Mouse (Mus musculus) layer of hippocampus, postnatal 25 days (tissue): ENCODE data around the gene Knl1. TPM values are rescaled to one million over a fixed set of nuclear protein-coding genes. Genes with fewer than 3 reads are reported as not detected.

ENCODE experiments used
- DNase-seq, 2 experiments: peaks; one replicate each; pipeline ENCODE4 v3.0.0; 2022; ENCODE audit warnings: mixed read lengths in 2 of 2, low spot score in 1 of 2; ENCODE audit errors: extremely low spot score in 1 of 2
- total RNA-seq, 2 experiments: library from RNA; stranded (reverse); gene quantifications; 2 replicates each; pipeline ENCODE4 v1.2.3; 2021

Gene Knl1
- total RNA-seq, 2 experiments from 2014 or later, result 0.49 to 0.52 TPM

DNA sequence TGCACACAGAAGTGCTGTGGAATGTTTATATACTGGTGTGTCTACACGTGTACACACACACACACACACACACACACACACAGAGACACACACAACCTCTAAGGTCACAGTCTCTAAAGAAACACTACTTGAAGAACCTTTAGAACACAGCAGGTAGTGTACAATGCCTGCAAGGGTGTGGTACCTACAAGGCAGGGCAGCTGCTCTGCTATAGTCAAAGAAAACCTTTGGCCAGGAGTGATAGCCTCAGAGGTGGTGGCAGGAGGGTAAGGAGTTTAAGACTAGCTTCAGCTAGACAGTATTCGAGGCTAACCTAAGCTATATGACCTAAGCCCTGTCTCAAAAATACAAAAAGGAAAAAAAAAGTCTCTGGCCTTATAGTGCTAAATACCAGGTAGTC, 107.8 kb downstream of the Knl1 start:
- DNase-seq, result no peak

Other genes with a start within 250 kb of the Knl1 start
- gene Knstrn, start 233.1 kb upstream of the Knl1 start, total RNA-seq, result 1 to 10 TPM; 1.7 to 2.1 TPM
- gene Ivd, start 185.2 kb upstream of the Knl1 start, total RNA-seq, result 100 to 1,000 TPM in 1 of 2 experiments, 10 to 100 TPM in 1; 85.9 to 101 TPM
- gene Bahd1, start 146.7 kb upstream of the Knl1 start, total RNA-seq, result 10 to 100 TPM; 45.6 to 52.9 TPM
- 1 to 10 TPM; 3.0 to 3.2 TPM for gene Chst14, start 120.6 kb upstream of the Knl1 start, total RNA-seq
- gene Ccdc32, start 17.7 kb upstream of the Knl1 start, total RNA-seq, result 10 to 100 TPM; 49.7 to 57.8 TPM
- 1 to 10 TPM; 6.8 to 7.2 TPM for gene Rpusd2, start 12.3 kb upstream of the Knl1 start, total RNA-seq
- 1 to 10 TPM in 1 of 2 experiments, under 1 TPM in 1; 0.99 to 1.2 TPM for gene Rad51, start 65.7 kb downstream of the Knl1 start, total RNA-seq
- gene Rmdn3, start 109.9 kb downstream of the Knl1 start, total RNA-seq, result 10 to 100 TPM; 51.5 to 56.5 TPM
- gene Gchfr, start 120.7 kb downstream of the Knl1 start, total RNA-seq, result not detected
- gene Gm14137, start 127.4 kb downstream of the Knl1 start, total RNA-seq, result not detected
- gene Zfyve19, start 161.5 kb downstream of the Knl1 start, total RNA-seq, result 10 to 100 TPM; 28.3 to 38.8 TPM
- gene Dnajc17, start 161.7 kb downstream of the Knl1 start, total RNA-seq, result 10 to 100 TPM; 15.8 to 19.7 TPM
- not detected for gene Ppp1r14d, start 182.8 kb downstream of the Knl1 start, total RNA-seq
- gene Spint1, start 190.2 kb downstream of the Knl1 start, total RNA-seq, result 1 to 10 TPM in 1 of 2 experiments, under 1 TPM in 1; 0.92 to 1.9 TPM
- gene Rhov, start 224.2 kb downstream of the Knl1 start, total RNA-seq, result 1 to 10 TPM; 6.3 to 6.9 TPM
- gene Vps18, start 241.6 kb downstream of the Knl1 start, total RNA-seq, result 10 to 100 TPM; 37.5 to 43.9 TPM